Mouse (Mus musculus): ENCODE measurements around the gene Taf6.
"Not testable (repeated sequence)": the region's sequence is repeated elsewhere in the genome, so short reads cannot be mapped to it uniquely, and the experiment has no call there.

The Taf6 gene

GRCm38 (mm10) chr5:138186950-138187638 is at the start of gene Taf6, which contains the start of gene Cnpy4:
Gene Taf6 (minus strand): TSS chr5:138187451.
Gene Cnpy4 (plus strand): TSS chr5:138187485.
- peak; percentile 89 for DNase-seq (ENCODE audit: low spot score)

- DNase-seq (ENCODE audit: low spot score) = no peak
Measured at GRCm38 (mm10) chr5:138234224-138234623, 47.0 kb upstream of the Taf6 start.

GRCm38 (mm10) chr5:138233778-138234177 is 46.5 kb upstream of the Taf6 start:
- no peak for DNase-seq (ENCODE audit: low spot score)

GRCm38 (mm10) chr5:138229511-138229910 is 42.3 kb upstream of the Taf6 start:
- no peak for DNase-seq (ENCODE audit: low spot score)

- DNase-seq (ENCODE audit: low spot score) = no peak
Measured at GRCm38 (mm10) chr5:138228026-138228425, 40.8 kb upstream of the Taf6 start.

- DNase-seq (ENCODE audit: low spot score) = no peak
Measured at GRCm38 (mm10) chr5:138227367-138227766, 40.1 kb upstream of the Taf6 start.

- DNase-seq (ENCODE audit: low spot score) = no peak
Measured at GRCm38 (mm10) chr5:138226491-138226890, 39.2 kb upstream of the Taf6 start.

- no peak for DNase-seq (ENCODE audit: low spot score)
Measured at GRCm38 (mm10) chr5:138225700-138226099, 38.4 kb upstream of the Taf6 start, which contains the start of gene Nxpe5. Gene Nxpe5 (plus strand): TSS chr5:138225898.

- DNase-seq (ENCODE audit: low spot score) = no peak
Measured at GRCm38 (mm10) chr5:138223287-138223686, 36.0 kb upstream of the Taf6 start.

GRCm38 (mm10) chr5:138222111-138222510 is 34.9 kb upstream of the Taf6 start:
- DNase-seq (ENCODE audit: low spot score) = peak; percentile 71

- no peak for DNase-seq (ENCODE audit: low spot score)
Measured at GRCm38 (mm10) chr5:138219864-138220263, 32.6 kb upstream of the Taf6 start.

GRCm38 (mm10) chr5:138216632-138217031 is 29.4 kb upstream of the Taf6 start:
- not testable (repeated sequence) for DNase-seq (ENCODE audit: low spot score)

- DNase-seq (ENCODE audit: low spot score) = no peak
Measured at GRCm38 (mm10) chr5:138207873-138208272, 20.6 kb upstream of the Taf6 start.

- DNase-seq (ENCODE audit: low spot score) = no peak
Measured at GRCm38 (mm10) chr5:138207253-138207652, 20.0 kb upstream of the Taf6 start.

- DNase-seq (ENCODE audit: low spot score) = no peak
Measured at GRCm38 (mm10) chr5:138202086-138202485, 14.8 kb upstream of the Taf6 start.

GRCm38 (mm10) chr5:138199576-138199975 is 12.3 kb upstream of the Taf6 start:
- no peak for DNase-seq (ENCODE audit: low spot score)

GRCm38 (mm10) chr5:138195463-138195862 is 8.2 kb upstream of the Taf6 start:
- no peak for DNase-seq (ENCODE audit: low spot score)

GRCm38 (mm10) chr5:138194755-138195345 is 7.6 kb upstream of the Taf6 start:
- DNase-seq (ENCODE audit: low spot score) = no peak

- peak; percentile 90 for DNase-seq (ENCODE audit: low spot score)
Measured at GRCm38 (mm10) chr5:138193771-138194727, 6.8 kb upstream of the Taf6 start, which contains the start of gene Mblac1. Gene Mblac1 (plus strand): TSS chr5:138194314.

GRCm38 (mm10) chr5:138187661-138188306 is 533 bp upstream of the Taf6 start:
- DNase-seq (ENCODE audit: low spot score) = peak; percentile 81

GRCm38 (mm10) chr5:138173217-138173616 is 14.0 kb downstream of the Taf6 start:
- DNase-seq (ENCODE audit: low spot score) = no peak
